Mouse (Mus musculus) left cerebral cortex, adult 18-20 months (tissue): ENCODE measurements around the gene Slc9a2. TPM values are rescaled to one million over a fixed set of nuclear protein-coding genes. Genes with fewer than 3 reads are reported as not detected.
A peak's percentile ranks its signal among the peaks of the same experiment; 100 is the strongest.

Source experiments
- DNase-seq, 2 experiments: peaks; one replicate each; pipeline ENCODE4 v3.0.0; 2021 to 2022; ENCODE audit warnings: low spot score in 2 of 2, mixed read lengths in 1 of 2
- total RNA-seq, 2 experiments: library from RNA; stranded (reverse); gene quantifications; 2 replicates each; pipeline ENCODE4 v1.2.3; 2021

The Slc9a2 gene
- total RNA-seq, 2 experiments from 2014 or later = 2.7 to 3.9 TPM

- no peak for DNase-seq
Measured at GRCm38 (mm10) chr1:40783450-40783849, 103.1 kb downstream of the Slc9a2 start.

- no peak for DNase-seq
Measured at GRCm38 (mm10) chr1:40784306-40784705, 103.9 kb downstream of the Slc9a2 start.

- no peak for DNase-seq
Measured at GRCm38 (mm10) chr1:40785876-40786445, 105.6 kb downstream of the Slc9a2 start.

GRCm38 (mm10) chr1:40788956-40789355 lies 108.6 kb downstream of the Slc9a2 start:
- no peak for DNase-seq

GRCm38 (mm10) chr1:40789666-40790233 lies 109.4 kb downstream of the Slc9a2 start:
- no peak for DNase-seq

GRCm38 (mm10) chr1:40790324-40791141 lies 110.2 kb downstream of the Slc9a2 start, which contains the start of gene Mfsd9:
Gene Mfsd9, minus strand, starts transcription at chr1:40790687.
- peak; percentile 93 for DNase-seq

- DNase-seq = no peak
Measured at GRCm38 (mm10) chr1:40795508-40795907, 115.1 kb downstream of the Slc9a2 start.

GRCm38 (mm10) chr1:40797348-40797747 lies 117.0 kb downstream of the Slc9a2 start:
- peak; percentile 52 to 75 for DNase-seq

- no peak for DNase-seq
Measured at GRCm38 (mm10) chr1:40799121-40799520, 118.7 kb downstream of the Slc9a2 start.

- DNase-seq = no peak
Measured at GRCm38 (mm10) chr1:40800908-40801307, 120.5 kb downstream of the Slc9a2 start.

GRCm38 (mm10) chr1:40802759-40803158 lies 122.4 kb downstream of the Slc9a2 start:
- peak; percentile 27 to 60 for DNase-seq

- DNase-seq = no peak
Measured at GRCm38 (mm10) chr1:40804118-40804517, 123.7 kb downstream of the Slc9a2 start.

GRCm38 (mm10) chr1:40805351-40805750 lies 125.0 kb downstream of the Slc9a2 start, which contains the start of gene Tmem182:
Gene Tmem182, plus strand, starts transcription at chr1:40805601.
- no peak for DNase-seq

GRCm38 (mm10) chr1:40805891-40806290 lies 125.5 kb downstream of the Slc9a2 start:
- DNase-seq = no peak

GRCm38 (mm10) chr1:40808643-40809042 lies 128.3 kb downstream of the Slc9a2 start:
- DNase-seq = no peak

- DNase-seq = no peak
Measured at GRCm38 (mm10) chr1:40815071-40815845, 134.9 kb downstream of the Slc9a2 start.

Other genes starting within 250 kb of the Slc9a2 start
- gene Il18r1, start 215.0 kb upstream of the Slc9a2 start, total RNA-seq = not detected
- under 1 TPM in 1 of 2 experiments, not detected in 1; 0.16 TPM for gene Il18rap, start 165.2 kb upstream of the Slc9a2 start, total RNA-seq
- under 1 TPM; 0.61 to 0.77 TPM for gene Slc9a4, start 100.5 kb upstream of the Slc9a2 start, total RNA-seq
- 1 to 10 TPM; 3.7 to 4.2 TPM for gene Mfsd9, start 110.1 kb downstream of the Slc9a2 start, total RNA-seq
- under 1 TPM; 0.16 to 0.33 TPM for gene Tmem182, start 125.0 kb downstream of the Slc9a2 start, total RNA-seq